Mouse (Mus musculus): Measurements from ENCODE around the gene Wdr49. TPM values are rescaled to one million over a fixed set of nuclear protein-coding genes. Genes with fewer than 3 reads are reported as not detected.
A peak's percentile ranks its signal among the peaks of the same experiment; 100 is the strongest.
"Not testable (repeated sequence)": the region's sequence is repeated elsewhere in the genome, so short reads cannot be mapped to it uniquely, and the experiment has no call there.

The Wdr49 gene
- polyA plus RNA-seq, 1 experiment from 2014 or later: not detected

DNA sequence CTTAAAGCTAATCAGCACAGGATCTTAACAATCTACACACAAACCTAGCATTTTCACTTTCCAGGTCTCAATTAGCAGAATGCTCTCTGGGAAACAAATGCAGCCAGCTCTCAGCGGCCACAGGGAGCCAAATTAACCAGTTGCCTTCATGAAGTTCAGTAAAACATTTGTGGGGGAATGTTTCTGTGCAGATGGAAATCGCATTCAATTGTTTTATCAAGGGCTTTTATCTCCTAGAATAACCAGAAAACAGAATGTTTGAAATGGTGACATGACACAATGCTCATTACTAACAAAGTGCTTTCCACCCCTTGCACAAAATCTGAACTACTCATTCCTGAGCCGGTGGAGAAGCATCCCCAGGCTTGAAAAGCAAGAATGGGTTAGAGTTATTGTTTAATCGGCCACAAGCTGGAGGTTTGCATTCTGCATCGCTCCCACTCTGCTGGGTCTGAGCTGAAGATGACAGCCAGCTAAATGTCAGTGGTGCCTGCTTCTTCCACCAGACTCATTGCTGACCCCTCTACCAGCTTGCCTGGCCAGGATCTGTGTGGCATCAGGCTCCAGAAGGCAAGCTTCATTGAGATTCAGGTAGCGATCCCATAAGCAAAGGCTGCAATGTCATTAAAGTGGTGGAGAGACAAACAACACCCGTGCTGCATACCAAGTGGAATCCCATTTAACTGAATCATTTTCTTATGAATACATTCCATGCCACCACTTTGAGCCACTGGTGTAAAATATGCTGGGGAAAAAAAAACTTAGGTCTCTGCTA is 86.6 kb downstream of the Wdr49 start:
- H3K4me2 ChIP-seq (replicated peaks): no peak overlapping the region
- peak; percentile 35; the same call in 1 of the 2 replicates for ATAC-seq (ENCODE audit: low FRiP score, low read depth)
- no peak overlapping the region for H3K27ac ChIP-seq

GRCm38 (mm10) chr3:75394487-75394886 is 87.5 kb downstream of the Wdr49 start:
- ATAC-seq (ENCODE audit: low FRiP score, low read depth): no peak
- H3K4me1 ChIP-seq: no peaks in the 10 kb centered on the region; the same call in 1 of the 2 replicates
- H3K9me3 ChIP-seq: no peaks in the 10 kb centered on the region
- no peak overlapping the region for H3K27ac ChIP-seq
- H3K4me3 ChIP-seq: no peak overlapping the region
- WGBS: 82% methylated on average over 3 of the region's 3 CpGs
- H3K27me3 ChIP-seq (replicated peaks): no peaks in the 10 kb centered on the region
- H3K4me2 ChIP-seq (replicated peaks): no peak overlapping the region
- no peaks in the 10 kb centered on the region for H3K36me3 ChIP-seq
- no peak overlapping the region for H3K9ac ChIP-seq

More for the DNA sequence above, 86.6 kb downstream of the Wdr49 start:
- Histone ChIP-seq H3K36me3 (no peaks in the 10 kb centered on the region), H3K27me3 (replicated peaks) (no peaks in the 10 kb centered on the region), H3K9ac (no peak overlapping the region), H3K4me1 (no peaks in the 10 kb centered on the region; the same call in 1 of the 2 replicates), H3K4me3 (no peak overlapping the region), H3K9me3 (no peaks in the 10 kb centered on the region)
- WGBS: 60% methylated on average over 7 of the region's 7 CpGs

- WGBS: 81% methylated on average over 2 of the region's 2 CpGs
- no peaks in the 10 kb centered on the region for H3K4me1 ChIP-seq
- H3K4me2 ChIP-seq (replicated peaks): no peak overlapping the region
- no peak overlapping the region for H3K27ac ChIP-seq
- no peak overlapping the region for H3K9ac ChIP-seq
- H3K9me3 ChIP-seq: no peaks in the 10 kb centered on the region
- ATAC-seq (ENCODE audit: low FRiP score, low read depth): no peak
- no peak overlapping the region for H3K4me3 ChIP-seq
- H3K36me3 ChIP-seq: no peaks in the 10 kb centered on the region
- no peaks in the 10 kb centered on the region for H3K27me3 ChIP-seq (replicated peaks)
Observed at GRCm38 (mm10) chr3:75381776-75382175, 100.2 kb downstream of the Wdr49 start.

- H3K27ac ChIP-seq: no peak overlapping the region
- H3K9ac ChIP-seq: no peak overlapping the region
- H3K9me3 ChIP-seq: no peaks in the 10 kb centered on the region
- no peaks in the 10 kb centered on the region for H3K4me1 ChIP-seq
- ATAC-seq (ENCODE audit: low FRiP score, low read depth): no peak
- H3K4me2 ChIP-seq (replicated peaks): no peak overlapping the region
- H3K4me3 ChIP-seq: no peak overlapping the region
- H3K36me3 ChIP-seq: no peaks in the 10 kb centered on the region
- H3K27me3 ChIP-seq (replicated peaks): no peaks in the 10 kb centered on the region
Observed at GRCm38 (mm10) chr3:75353972-75354371, 128.0 kb downstream of the Wdr49 start.

GRCm38 (mm10) chr3:75337196-75337595 is 144.8 kb downstream of the Wdr49 start:
- no peaks in the 10 kb centered on the region for H3K9me3 ChIP-seq
- H3K9ac ChIP-seq: no peak overlapping the region
- no peaks in the 10 kb centered on the region for H3K4me1 ChIP-seq
- no peak; the same call in 1 of the 2 replicates for ATAC-seq (ENCODE audit: low FRiP score, low read depth)
- H3K4me2 ChIP-seq (replicated peaks): no peak overlapping the region
- no peaks in the 10 kb centered on the region for H3K27me3 ChIP-seq (replicated peaks)
- no peak overlapping the region for H3K4me3 ChIP-seq
- H3K27ac ChIP-seq: no peak overlapping the region
- H3K36me3 ChIP-seq: no peaks in the 10 kb centered on the region

GRCm38 (mm10) chr3:75320999-75321398 is 161.0 kb downstream of the Wdr49 start:
- ATAC-seq (ENCODE audit: low FRiP score, low read depth): no peak
- Histone ChIP-seq H3K4me2 (replicated peaks) (no peak overlapping the region), H3K9ac (no peak overlapping the region), H3K27ac (no peak overlapping the region), H3K36me3 (no peaks in the 10 kb centered on the region), H3K9me3 (no peaks in the 10 kb centered on the region), H3K4me3 (no peak overlapping the region), H3K27me3 (replicated peaks) (no peaks in the 10 kb centered on the region), H3K4me1 (no peaks in the 10 kb centered on the region)
- 82% methylated on average over 4 of the region's 4 CpGs for WGBS

DNA sequence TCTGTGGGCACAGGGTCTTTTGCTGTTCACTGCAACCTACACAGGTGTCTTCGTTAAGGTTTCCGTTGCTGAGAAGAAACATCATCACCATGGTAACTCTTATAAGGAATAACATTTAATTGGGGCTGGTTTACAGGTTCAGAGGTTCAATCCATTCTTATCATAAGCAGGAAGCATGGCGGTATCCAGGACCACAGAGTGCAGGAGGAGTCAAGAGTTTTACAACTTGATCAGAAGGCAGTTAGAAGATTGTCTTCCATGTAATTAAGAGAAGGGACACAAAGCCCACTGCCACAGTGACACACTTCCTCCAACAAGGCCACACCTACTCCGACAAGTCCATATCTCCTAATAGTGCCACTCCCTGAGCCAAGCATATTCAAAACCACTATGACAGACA is 173.1 kb downstream of the Wdr49 start:
- 92% methylated on average over 4 of the region's 4 CpGs for WGBS
- no peak overlapping the region for H3K9ac ChIP-seq
- no peak overlapping the region for H3K4me2 ChIP-seq (replicated peaks)
- H3K4me3 ChIP-seq: no peak overlapping the region
- no peak for ATAC-seq (ENCODE audit: low FRiP score, low read depth)
- no peaks in the 10 kb centered on the region for H3K4me1 ChIP-seq
- no peaks in the 10 kb centered on the region for H3K36me3 ChIP-seq
- H3K9me3 ChIP-seq: no peaks in the 10 kb centered on the region
- no peaks in the 10 kb centered on the region for H3K27me3 ChIP-seq (replicated peaks)
- H3K27ac ChIP-seq: no peak overlapping the region

DNA sequence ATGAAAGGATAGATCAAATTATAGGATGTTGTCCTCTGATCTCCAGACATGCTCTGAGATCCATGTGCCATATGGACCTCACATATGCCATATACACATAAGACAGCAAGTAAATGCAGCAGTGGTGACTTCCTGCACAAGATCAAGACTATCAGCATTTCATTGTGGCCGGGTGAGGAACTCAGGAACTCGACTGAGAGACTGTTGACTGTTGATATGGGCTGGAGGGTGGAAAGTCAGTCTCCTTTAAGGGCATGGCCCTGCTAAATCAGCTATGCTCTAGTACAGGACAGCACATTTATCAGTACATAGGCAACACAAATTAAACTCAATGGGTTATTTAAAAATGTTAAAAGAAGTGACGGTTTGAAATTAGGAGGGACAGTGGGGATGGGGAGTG is 173.7 kb downstream of the Wdr49 start:
- H3K27ac ChIP-seq: no peak overlapping the region
- H3K9me3 ChIP-seq: no peaks in the 10 kb centered on the region
- H3K27me3 ChIP-seq (replicated peaks): no peaks in the 10 kb centered on the region
- no peak for ATAC-seq (ENCODE audit: low FRiP score, low read depth)
- 78% methylated on average over 3 of the region's 3 CpGs for WGBS
- H3K4me1 ChIP-seq: no peaks in the 10 kb centered on the region
- H3K4me2 ChIP-seq (replicated peaks): no peak overlapping the region
- no peaks in the 10 kb centered on the region for H3K36me3 ChIP-seq
- H3K9ac ChIP-seq: no peak overlapping the region
- no peak overlapping the region for H3K4me3 ChIP-seq

GRCm38 (mm10) chr3:75305584-75305983 is 176.4 kb downstream of the Wdr49 start:
- no peak overlapping the region for H3K4me3 ChIP-seq
- no peak overlapping the region for H3K9ac ChIP-seq
- no peaks in the 10 kb centered on the region for H3K36me3 ChIP-seq
- no peak overlapping the region for H3K27ac ChIP-seq
- ATAC-seq (ENCODE audit: low FRiP score, low read depth): no peak
- 90% methylated on average over 3 of the region's 3 CpGs for WGBS
- H3K9me3 ChIP-seq: no peaks in the 10 kb centered on the region
- no peaks in the 10 kb centered on the region for H3K4me1 ChIP-seq
- H3K4me2 ChIP-seq (replicated peaks): no peak overlapping the region
- H3K27me3 ChIP-seq (replicated peaks): no peaks in the 10 kb centered on the region

DNA sequence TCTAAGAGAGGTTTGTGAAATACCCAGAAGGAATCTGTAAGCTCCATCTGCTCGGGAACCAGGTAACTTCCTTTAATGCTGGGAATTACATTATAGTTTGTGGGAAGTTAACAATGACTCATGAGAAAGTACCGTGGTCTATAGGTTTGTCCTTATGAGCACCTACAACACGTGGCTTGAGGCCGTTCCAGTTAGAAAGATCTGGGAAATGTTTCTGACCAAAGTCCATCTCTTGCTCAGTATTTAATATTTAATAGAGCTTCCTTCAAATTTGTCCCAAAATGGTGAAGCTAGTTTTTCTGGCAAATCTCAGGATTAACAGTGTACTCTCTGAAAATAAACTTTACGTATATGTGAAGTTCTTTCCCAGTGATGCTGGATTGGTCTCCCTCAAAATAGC is 177.3 kb downstream of the Wdr49 start:
- Histone ChIP-seq H3K36me3 (no peaks in the 10 kb centered on the region), H3K9ac (no peak overlapping the region), H3K4me3 (no peak overlapping the region), H3K27ac (no peak overlapping the region), H3K9me3 (no peaks in the 10 kb centered on the region), H3K4me1 (no peaks in the 10 kb centered on the region), H3K27me3 (replicated peaks) (no peaks in the 10 kb centered on the region), H3K4me2 (replicated peaks) (no peak overlapping the region)
- WGBS: 93% methylated on average over 5 of the region's 5 CpGs
- ATAC-seq (ENCODE audit: low FRiP score, low read depth): no peak

GRCm38 (mm10) chr3:75301072-75301471 is 180.9 kb downstream of the Wdr49 start:
- ATAC-seq (ENCODE audit: low FRiP score, low read depth): no peak
- Histone ChIP-seq H3K9me3 (no peaks in the 10 kb centered on the region), H3K4me2 (replicated peaks) (no peak overlapping the region), H3K4me1 (no peaks in the 10 kb centered on the region), H3K36me3 (no peaks in the 10 kb centered on the region), H3K27me3 (replicated peaks) (no peaks in the 10 kb centered on the region), H3K4me3 (no peak overlapping the region), H3K27ac (no peak overlapping the region), H3K9ac (no peak overlapping the region)
- 93% methylated on average over 2 of the region's 2 CpGs for WGBS

- H3K9me3 ChIP-seq; H3K4me3 ChIP-seq; H3K27me3 ChIP-seq (replicated peaks); H3K36me3 ChIP-seq; ATAC-seq (ENCODE audit: low FRiP score, low read depth); H3K4me1 ChIP-seq; H3K27ac ChIP-seq; H3K4me2 ChIP-seq (replicated peaks); H3K9ac ChIP-seq: not testable (repeated sequence)
- 90% methylated on average over 1 of the region's 1 CpGs for WGBS
Observed at GRCm38 (mm10) chr3:75299464-75299863, 182.5 kb downstream of the Wdr49 start.

DNA sequence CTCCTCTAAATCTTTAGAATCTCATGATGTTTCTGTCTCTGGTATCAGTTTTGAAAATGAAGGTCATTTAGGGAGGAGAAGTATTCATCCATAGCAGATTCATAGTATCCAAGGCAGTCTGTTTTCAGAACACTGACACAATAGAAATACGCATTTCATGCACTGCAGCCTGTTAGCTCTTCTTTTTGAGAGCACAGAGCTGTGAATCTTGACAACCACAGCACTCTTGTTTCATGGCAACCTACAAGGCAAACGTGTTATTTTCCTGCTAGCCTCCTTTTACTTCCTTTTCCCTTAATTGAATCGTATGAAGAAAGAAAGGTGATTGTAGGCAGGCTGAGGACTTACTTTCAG is 184.2 kb downstream of the Wdr49 start:
- no peak overlapping the region for H3K4me2 ChIP-seq (replicated peaks)
- H3K27me3 ChIP-seq (replicated peaks): no peaks in the 10 kb centered on the region
- no peaks in the 10 kb centered on the region for H3K9me3 ChIP-seq
- WGBS: 48% methylated on average over 3 of the region's 3 CpGs
- H3K4me3 ChIP-seq: no peak overlapping the region
- H3K36me3 ChIP-seq: no peaks in the 10 kb centered on the region
- H3K9ac ChIP-seq: no peak overlapping the region
- no peak overlapping the region for H3K27ac ChIP-seq
- no peak for ATAC-seq (ENCODE audit: low FRiP score, low read depth)
- H3K4me1 ChIP-seq: no peaks in the 10 kb centered on the region
